Mouse (Mus musculus): ENCODE data around the gene Tmem198. TPM values are rescaled to one million over a fixed set of nuclear protein-coding genes. Genes with fewer than 3 reads are reported as not detected.

Tmem198 gene
- polyA plus RNA-seq, 1 experiment = 3.6 TPM

- no peaks in the 10 kb centered on the region for H3K27me3 ChIP-seq (ENCODE audit: control insufficient read depth, insufficient read depth, low read length)
- 70% methylated on average over 7 of the region's 7 CpGs for WGBS
- no peak overlapping the region for H3K27ac ChIP-seq (ENCODE audit: insufficient read depth, low read depth, low read length)
- no peak overlapping the region for H3K4me3 ChIP-seq (ENCODE audit: low read depth, low read length)
- no peaks in the 10 kb centered on the region for H3K4me1 ChIP-seq (ENCODE audit: control insufficient read depth, insufficient read depth, insufficient read length, low read length)
- TF ChIP-seq CTCF (IDR thresholded peaks at IDR 0.05; ENCODE audit: extremely low read depth, insufficient read length, insufficient replicate concordance, low read depth, low read length) (peak; percentile 14; the same call in 1 of the 2 replicates), POLR2A (IDR thresholded peaks at IDR 0.05; ENCODE audit: low read depth, low read length) (no peak)
- no peaks in the 10 kb centered on the region for H3K36me3 ChIP-seq (ENCODE audit: control insufficient read depth, insufficient read depth, low read length)
Observed at GRCm38 (mm10) chr1:75499441-75499840, 20.1 kb downstream of the Tmem198 start.

GRCm38 (mm10) chr1:75501905-75502304, 22.6 kb downstream of the Tmem198 start:
- Histone ChIP-seq H3K4me1 (ENCODE audit: control insufficient read depth, insufficient read depth, insufficient read length, low read length) (no peaks in the 10 kb centered on the region), H3K27me3 (ENCODE audit: control insufficient read depth, insufficient read depth, low read length) (peaks cover 13% of the 10 kb centered on the region), H3K36me3 (ENCODE audit: control insufficient read depth, insufficient read depth, low read length) (no peaks in the 10 kb centered on the region), H3K4me3 (ENCODE audit: low read depth, low read length) (no peak overlapping the region), H3K27ac (ENCODE audit: insufficient read depth, low read depth, low read length) (no peak overlapping the region)
- no peak for TF ChIP-seq POLR2A (IDR thresholded peaks at IDR 0.05; ENCODE audit: low read depth, low read length)
- no peak for TF ChIP-seq CTCF (IDR thresholded peaks at IDR 0.05; ENCODE audit: extremely low read depth, insufficient read length, insufficient replicate concordance, low read depth, low read length)
- WGBS = 92% methylated on average over 9 of the region's 9 CpGs

- WGBS = 87% methylated on average over 25 of the region's 25 CpGs
- TF ChIP-seq CTCF (IDR thresholded peaks at IDR 0.05; ENCODE audit: extremely low read depth, insufficient read length, insufficient replicate concordance, low read depth, low read length) (no peak), POLR2A (IDR thresholded peaks at IDR 0.05; ENCODE audit: low read depth, low read length) (no peak)
Observed at GRCm38 (mm10) chr1:75502945-75503650, 23.8 kb downstream of the Tmem198 start.

GRCm38 (mm10) chr1:75503651-75503980, 24.3 kb downstream of the Tmem198 start:
- peaks cover 13% of the 10 kb centered on the region for H3K27me3 ChIP-seq (ENCODE audit: control insufficient read depth, insufficient read depth, low read length)

More at GRCm38 (mm10) chr1:75502945-75503650, 23.8 kb downstream of the Tmem198 start:
- Histone ChIP-seq H3K4me3 (ENCODE audit: low read depth, low read length) (no peak overlapping the region), H3K4me1 (ENCODE audit: control insufficient read depth, insufficient read depth, insufficient read length, low read length) (no peaks in the 10 kb centered on the region), H3K27me3 (ENCODE audit: control insufficient read depth, insufficient read depth, low read length) (peaks cover 13% of the 10 kb centered on the region), H3K27ac (ENCODE audit: insufficient read depth, low read depth, low read length) (no peak overlapping the region), H3K36me3 (ENCODE audit: control insufficient read depth, insufficient read depth, low read length) (no peaks in the 10 kb centered on the region)

GRCm38 (mm10) chr1:75504256-75505045, 25.1 kb downstream of the Tmem198 start:
- no peak overlapping the region for H3K4me3 ChIP-seq (ENCODE audit: low read depth, low read length)
- 73% methylated on average over 9 of the region's 9 CpGs for WGBS
- no peaks in the 10 kb centered on the region for H3K36me3 ChIP-seq (ENCODE audit: control insufficient read depth, insufficient read depth, low read length)
- no peak for TF ChIP-seq CTCF (IDR thresholded peaks at IDR 0.05; ENCODE audit: extremely low read depth, insufficient read length, insufficient replicate concordance, low read depth, low read length)
- no peak for TF ChIP-seq POLR2A (IDR thresholded peaks at IDR 0.05; ENCODE audit: low read depth, low read length)
- H3K27ac ChIP-seq (ENCODE audit: insufficient read depth, low read depth, low read length) = no peak overlapping the region
- H3K27me3 ChIP-seq (ENCODE audit: control insufficient read depth, insufficient read depth, low read length) = peaks cover 13% of the 10 kb centered on the region
- no peaks in the 10 kb centered on the region for H3K4me1 ChIP-seq (ENCODE audit: control insufficient read depth, insufficient read depth, insufficient read length, low read length)

More at GRCm38 (mm10) chr1:75503651-75503980, 24.3 kb downstream of the Tmem198 start:
- WGBS = 84% methylated on average over 23 of the region's 23 CpGs
- Histone ChIP-seq H3K27ac (ENCODE audit: insufficient read depth, low read depth, low read length) (no peak overlapping the region), H3K4me1 (ENCODE audit: control insufficient read depth, insufficient read depth, insufficient read length, low read length) (no peaks in the 10 kb centered on the region), H3K36me3 (ENCODE audit: control insufficient read depth, insufficient read depth, low read length) (no peaks in the 10 kb centered on the region), H3K4me3 (ENCODE audit: low read depth, low read length) (no peak overlapping the region)
- TF ChIP-seq POLR2A (IDR thresholded peaks at IDR 0.05; ENCODE audit: low read depth, low read length) (no peak), CTCF (IDR thresholded peaks at IDR 0.05; ENCODE audit: extremely low read depth, insufficient read length, insufficient replicate concordance, low read depth, low read length) (no peak)

GRCm38 (mm10) chr1:75505159-75505955, 26.0 kb downstream of the Tmem198 start:
- WGBS = 1% methylated on average over 84 of the region's 84 CpGs
- no peaks in the 10 kb centered on the region for H3K4me1 ChIP-seq (ENCODE audit: control insufficient read depth, insufficient read depth, insufficient read length, low read length)
- TF ChIP-seq POLR2A (IDR thresholded peaks at IDR 0.05; ENCODE audit: low read depth, low read length) (no peak), CTCF (IDR thresholded peaks at IDR 0.05; ENCODE audit: extremely low read depth, insufficient read length, insufficient replicate concordance, low read depth, low read length) (no peak)
- H3K36me3 ChIP-seq (ENCODE audit: control insufficient read depth, insufficient read depth, low read length) = no peaks in the 10 kb centered on the region
- no peak overlapping the region for H3K27ac ChIP-seq (ENCODE audit: insufficient read depth, low read depth, low read length)
- peak overlapping the region; percentile 66 for H3K4me3 ChIP-seq (ENCODE audit: low read depth, low read length)
- peaks cover 13% of the 10 kb centered on the region for H3K27me3 ChIP-seq (ENCODE audit: control insufficient read depth, insufficient read depth, low read length)
